16 mouse cellular contexts compared by ENCODE assay signal in genomic region chr1:55173720-55174557, GRCm38 (mm10). TPM values are rescaled to one million over a fixed set of nuclear protein-coding genes. Genes with fewer than 3 reads are reported as not detected.
DNase-seq lines count a peak whose midpoint lies in the region; ATAC-seq and TF ChIP-seq lines count a peak whose summit lies in the region.
"Had no signal": no experiment of that assay in that cellular context is flagged by ENCODE, and none has a peak within 500 bp of the region (broad histone marks: within the 10 kb centered on the region; RNA-seq: fewer than 3 reads in every experiment).

No protein-coding gene starts in this region.

- WGBS in liver, embryonic 16.5 days (ENCODE audit: insufficient replicate concordance): 64% methylated on average over 10 of the region's 10 CpGs
- WGBS in forebrain, postnatal 0 days: 77% methylated on average over 10 of the region's 10 CpGs
- 91% methylated on average over 10 of the region's 10 CpGs for WGBS in thymus, adult 2 months

- H3K27ac ChIP-seq in ES-E14 (ENCODE audit: insufficient read depth, low read depth, low read length, poor library complexity, severe bottlenecking): peak overlapping the region; percentile 7; the same call in 1 of the 2 replicates
- peak overlapping the region; percentile 14 for H3K27ac ChIP-seq in liver, embryonic 16.5 days (ENCODE audit: low read length)
- H3K27ac ChIP-seq in forebrain, postnatal 0 days (ENCODE audit: low read depth, low read length): no peak overlapping the region
- no peak overlapping the region for H3K27ac ChIP-seq in thymus, adult 2 months (ENCODE audit: control insufficient read depth, insufficient read depth, low read length)
- H3K27ac ChIP-seq: hindbrain, embryonic 15.5 days; kidney, embryonic 15.5 days; liver, embryonic 14.5 days; midbrain, embryonic 10.5 days had no signal

- H3K4me2 ChIP-seq in liver, embryonic 16.5 days (ENCODE audit: low read depth, low read length): no peak overlapping the region
- no peak overlapping the region for H3K4me2 ChIP-seq in forebrain, postnatal 0 days (ENCODE audit: low read depth)
- H3K4me2 ChIP-seq: hindbrain, embryonic 15.5 days; kidney, embryonic 15.5 days had no signal

- H3K9me3 ChIP-seq in ES-E14 (ENCODE audit: control insufficient read depth, insufficient read depth, low read depth, low read length): no peaks in the 10 kb centered on the region
- H3K9me3 ChIP-seq in liver, embryonic 16.5 days (replicated peaks; ENCODE audit: control insufficient read depth, low read length): no peaks in the 10 kb centered on the region; the same call in none of the 2 replicates
- H3K9me3 ChIP-seq in forebrain, postnatal 0 days (ENCODE audit: low read length): peaks cover 4% of the 10 kb centered on the region; the same call in 1 of the 2 replicates

- H3K4me3 ChIP-seq in ES-E14 (ENCODE audit: insufficient read depth in 1 of 2, low read depth in 1 of 2, low read length in 2 of 2, poor library complexity in 1 of 2, severe bottlenecking in 1 of 2): no peak overlapping the region
- H3K4me3 ChIP-seq in liver, embryonic 16.5 days (ENCODE audit: low read depth, low read length): no peak overlapping the region
- no peak overlapping the region for H3K4me3 ChIP-seq in forebrain, postnatal 0 days (ENCODE audit: low read depth, low read length)
- H3K4me3 ChIP-seq in thymus, adult 2 months (ENCODE audit: control insufficient read depth, insufficient read depth, low read length): no peak overlapping the region
- H3K4me3 ChIP-seq: hindbrain, embryonic 15.5 days; kidney, embryonic 15.5 days; midbrain, embryonic 10.5 days had no signal

- ATAC-seq in liver, embryonic 16.5 days (ENCODE audit: low read depth): peak; percentile 77
- no peak for ATAC-seq in forebrain, postnatal 0 days

- TF ChIP-seq CTCF in forebrain, postnatal 0 days (IDR thresholded peaks at IDR 0.05; ENCODE audit: low read depth): no peak
- TF ChIP-seq CTCF in thymus, adult 2 months (IDR thresholded peaks at IDR 0.05; ENCODE audit: borderline replicate concordance, control insufficient read depth, extremely low read depth, insufficient read depth, low read length, poor library complexity): no peak

- no peaks in the 10 kb centered on the region for H3K27me3 ChIP-seq in liver, embryonic 16.5 days (ENCODE audit: control insufficient read depth, insufficient read depth, low read depth, low read length)
- H3K27me3 ChIP-seq in forebrain, postnatal 0 days (ENCODE audit: insufficient read depth, low read length): no peaks in the 10 kb centered on the region
- no peaks in the 10 kb centered on the region for H3K27me3 ChIP-seq in thymus, adult 2 months (ENCODE audit: control insufficient read depth, insufficient read depth, low read length)
- H3K27me3 ChIP-seq: hindbrain, embryonic 15.5 days; kidney, embryonic 15.5 days had no signal

- peak; percentile 45 for DNase-seq in heart, adult 11 months
- DNase-seq in heart, adult 8-10 months (ENCODE audit: low spot score): no peak
- no peak for DNase-seq in ES-E14 (ENCODE audit: low read depth, low spot score)
- peak; percentile 33 for DNase-seq in adrenal gland, postnatal 25 days
- DNase-seq in embryo, embryonic 9.5 days (ENCODE audit: extremely low spot score): no peak
- DNase-seq in forebrain, postnatal 0 days: no peak
- no peak for DNase-seq in thymus, adult 2 months
- DNase-seq: B cell, adult 2 months; cerebellum, postnatal 36 days; lung, postnatal 36 days; retina, postnatal 1 day had no signal

- H3K36me3 ChIP-seq in ES-E14 (ENCODE audit: control insufficient read depth, insufficient read depth, low read length, poor library complexity, severe bottlenecking): no peaks in the 10 kb centered on the region
- no peaks in the 10 kb centered on the region for H3K36me3 ChIP-seq in liver, embryonic 16.5 days (ENCODE audit: control insufficient read depth, insufficient read depth)
- H3K36me3 ChIP-seq in forebrain, postnatal 0 days (ENCODE audit: insufficient read depth): 0 out of 2 replicates have a peak, but pooled peaks cover 3% of the 10 kb centered on the region
- H3K36me3 ChIP-seq in thymus, adult 2 months (ENCODE audit: control insufficient read depth, insufficient read depth, low read length): no peaks in the 10 kb centered on the region
- H3K36me3 ChIP-seq: hindbrain, embryonic 15.5 days had no signal

- TF ChIP-seq POLR2A in thymus, adult 2 months (IDR thresholded peaks at IDR 0.05; ENCODE audit: control insufficient read depth, extremely low read depth, insufficient read depth, low read length, poor library complexity): no peak

- H3K9ac ChIP-seq in ES-E14 (ENCODE audit: insufficient read depth, low read depth, low read length, poor library complexity, severe bottlenecking): no peak overlapping the region
- H3K9ac ChIP-seq in liver, embryonic 16.5 days (ENCODE audit: low read depth, low read length): no peak overlapping the region
- no peak overlapping the region for H3K9ac ChIP-seq in forebrain, postnatal 0 days
- H3K9ac ChIP-seq: hindbrain, embryonic 15.5 days; kidney, embryonic 15.5 days; liver, embryonic 14.5 days had no signal

- in situ Hi-C loops in ES-E14 (cut with MboI; ENCODE audit: low sequenced_read_pairs in 2 of 2, unreplicated experiment in 2 of 2): no loop called here

- H3K4me1 ChIP-seq in ES-E14 (ENCODE audit: control insufficient read depth in 2 of 2, insufficient read depth in 2 of 2, low read length in 2 of 2, poor library complexity in 1 of 2): peaks cover 0 to 11% of the 10 kb centered on the region in 2 experiments; a peak in 2 of 4 replicates
- no peaks in the 10 kb centered on the region for H3K4me1 ChIP-seq in liver, embryonic 16.5 days (ENCODE audit: control insufficient read depth, low read depth, low read length)
- H3K4me1 ChIP-seq in forebrain, postnatal 0 days (ENCODE audit: insufficient read depth): no peaks in the 10 kb centered on the region
- no peaks in the 10 kb centered on the region for H3K4me1 ChIP-seq in thymus, adult 2 months (replicated peaks; ENCODE audit: control insufficient read depth, insufficient read depth, low read length)
- H3K4me1 ChIP-seq: hindbrain, embryonic 15.5 days; kidney, embryonic 15.5 days had no signal

TF ChIP-seq in ES-E14, 5 proteins besides CTCF, POLR2A, EP300 and RAD21:
- no peak for TF ChIP-seq MAFK (IDR thresholded peaks at IDR 0.05; ENCODE audit: insufficient read depth, low read depth, low read length)
- TF ChIP-seq CHD2 (IDR thresholded peaks at IDR 0.05; ENCODE audit: low read depth, low read length): no peak
- no peak for TF ChIP-seq HCFC1 (IDR thresholded peaks at IDR 0.05; ENCODE audit: borderline replicate concordance, insufficient read depth, low read length)
- TF ChIP-seq ZNF384 (IDR thresholded peaks at IDR 0.05; ENCODE audit: low read depth, low read length): no peak
- no peak for TF ChIP-seq ZC3H11A (IDR thresholded peaks at IDR 0.05; ENCODE audit: borderline replicate concordance, low read depth, low read length)

RNA-seq across cellular contexts. Expression of gene Mob4, which starts 42.9 kb away (rescaled TPM):
- total RNA-seq in heart, adult 8-10 months (2022): 10 to 100 TPM; 28.0 to 33.3 (median 28.8) TPM
- total RNA-seq in ES-E14 (2012; rRNA removed): 27.1 and 37.0 TPM in 2 replicates
- total RNA-seq in adrenal gland, postnatal 25 days (2021): 227 and 289 TPM in 2 replicates
- 39.5 and 39.8 TPM in 2 replicates for polyA plus RNA-seq in liver, embryonic 16.5 days (2015; fragmentation: Nextera tagmentation; extraction: Ambion mirVana)
- 94.8 and 95.9 TPM in 2 replicates for total RNA-seq in forebrain, postnatal 0 days (2014; rRNA removed)
- 141 and 155 TPM in 2 replicates for polyA plus RNA-seq in forebrain, postnatal 0 days (2015; fragmentation: Nextera tagmentation; extraction: Ambion mirVana)
- 10.7 and 12.4 TPM in 2 replicates for polyA plus RNA-seq in thymus, adult 2 months (2012; rRNA removed)

RNA-seq across cellular contexts. Expression of gene Rftn2, which starts 52.6 kb away (rescaled TPM):
- 10 to 100 TPM in 3 of 4 experiments, 1 to 10 TPM in 1; 9.1 to 13.3 (median 11.2) TPM for total RNA-seq in heart, adult 8-10 months (2022)
- total RNA-seq in ES-E14 (2012; rRNA removed): 0.40 and 0.48 TPM in 2 replicates
- 15.5 and 20.0 TPM in 2 replicates for total RNA-seq in adrenal gland, postnatal 25 days (2021)
- 0.68 and 0.86 TPM in 2 replicates for polyA plus RNA-seq in liver, embryonic 16.5 days (2015; fragmentation: Nextera tagmentation; extraction: Ambion mirVana)
- total RNA-seq in forebrain, postnatal 0 days (2014; rRNA removed): 10.1 and 10.9 TPM in 2 replicates
- 7.9 and 12.4 TPM in 2 replicates for polyA plus RNA-seq in forebrain, postnatal 0 days (2015; fragmentation: Nextera tagmentation; extraction: Ambion mirVana)
- polyA plus RNA-seq in thymus, adult 2 months (2012; rRNA removed): 0.48 and 0.55 TPM in 2 replicates

Comparison
In these comparisons a context has a peak if more than half of its experiments do, and no peak if none do; other contexts are left out.
1. DNase-seq: peak in heart, adult 11 months (single experiment) and adrenal gland, postnatal 25 days (single experiment); none in heart, adult 8-10 months (single experiment), ES-E14 (single experiment), embryo, embryonic 9.5 days (single experiment), forebrain, postnatal 0 days (single experiment) and thymus, adult 2 months (single experiment).
2. H3K27ac ChIP-seq: peak in ES-E14 (single experiment) and liver, embryonic 16.5 days (single experiment); none in forebrain, postnatal 0 days (single experiment) and thymus, adult 2 months (single experiment).